Mouse (Mus musculus) layer of hippocampus, postnatal 14 days (tissue): Measurements from ENCODE around the gene Trmt1l. TPM values are rescaled to one million over a fixed set of nuclear protein-coding genes. Genes with fewer than 3 reads are reported as not detected.
A peak's percentile ranks its signal among the peaks of the same experiment; 100 is the strongest.
"Not testable (repeated sequence)": the region's sequence is repeated elsewhere in the genome, so short reads cannot be mapped to it uniquely, and the experiment has no call there.

Experiments
- DNase-seq, 2 experiments: peaks; one replicate each; pipeline ENCODE4 v3.0.0; 2021 to 2022; ENCODE audit warnings: low spot score in 2 of 2, mixed read lengths in 1 of 2
- long read RNA-seq, 2 experiments: library from polyadenylated mRNA; stranded (forward); transcript quantifications; one replicate each; pipeline ENCODE4 v2.0.0; 2021
- total RNA-seq, 2 experiments: library from RNA; stranded (reverse); gene quantifications; 2 replicates each; pipeline ENCODE4 v1.2.3; 2021

Trmt1l gene
- total RNA-seq = 10 to 100 TPM; 27.1 to 29.2 TPM
- long read RNA-seq, experiment 1, transcript Trmt1l-201 (15 exons, 2,749 nt) = major isoform, 14 of 25 reads
- long read RNA-seq, experiment 1, partial matches to known transcripts = 2 of 25 reads
- long read RNA-seq, experiment 1, other reads (novel, unspliced or antisense) = 5 of 25 reads
- long read RNA-seq, experiment 2, transcript Trmt1l-201 (15 exons, 2,749 nt) = major isoform, 18 of 31 reads
- long read RNA-seq, experiment 2, partial matches to known transcripts = 2 of 31 reads
- long read RNA-seq, experiment 2, other reads (novel, unspliced or antisense) = 9 of 31 reads

- DNase-seq = peak; percentile 97 to 99
These were observed at the start of gene Trmt1l, which contains the start of gene Swt1 for GRCm38 (mm10) chr1:151428263-151429221. TSS of gene Trmt1l (plus strand) at chr1:151428542. TSS of gene Swt1 (minus strand) at chr1:151428455.

- no peak for DNase-seq
These were observed 38.3 kb upstream of the Trmt1l start for GRCm38 (mm10) chr1:151390029-151390428.

GRCm38 (mm10) chr1:151409827-151410226, 18.5 kb upstream of the Trmt1l start:
- no peak for DNase-seq

- DNase-seq = no peak
These were observed 6.2 kb upstream of the Trmt1l start for GRCm38 (mm10) chr1:151422178-151422577.

GRCm38 (mm10) chr1:151426947-151427600, 1.3 kb upstream of the Trmt1l start:
- DNase-seq = no peak

- DNase-seq = no peak
These were observed 467 bp upstream of the Trmt1l start for GRCm38 (mm10) chr1:151427888-151428262.

- DNase-seq = no peak
These were observed 974 bp downstream of the Trmt1l start for GRCm38 (mm10) chr1:151429316-151429715.

GRCm38 (mm10) chr1:151435431-151435830, 7.1 kb downstream of the Trmt1l start:
- DNase-seq = no peak

GRCm38 (mm10) chr1:151449866-151450265, 21.5 kb downstream of the Trmt1l start:
- no peak for DNase-seq

GRCm38 (mm10) chr1:151450851-151451250, 22.5 kb downstream of the Trmt1l start:
- DNase-seq = no peak

- no peak for DNase-seq
These were observed 23.6 kb downstream of the Trmt1l start for GRCm38 (mm10) chr1:151451946-151452345.

- DNase-seq = no peak
These were observed 28.7 kb downstream of the Trmt1l start for GRCm38 (mm10) chr1:151457087-151457486.

- no peak for DNase-seq
These were observed 32.9 kb downstream of the Trmt1l start for GRCm38 (mm10) chr1:151461265-151461664.

GRCm38 (mm10) chr1:151464914-151465313, 36.6 kb downstream of the Trmt1l start:
- no peak for DNase-seq

- no peak for DNase-seq
These were observed 38.2 kb downstream of the Trmt1l start for GRCm38 (mm10) chr1:151466571-151466970.

GRCm38 (mm10) chr1:151471429-151471828, 43.1 kb downstream of the Trmt1l start:
- no peak for DNase-seq

GRCm38 (mm10) chr1:151472386-151472785, 44.0 kb downstream of the Trmt1l start:
- DNase-seq = not testable (repeated sequence)

GRCm38 (mm10) chr1:151482497-151482896, 54.2 kb downstream of the Trmt1l start:
- DNase-seq = no peak

GRCm38 (mm10) chr1:151483568-151483967, 55.2 kb downstream of the Trmt1l start:
- DNase-seq = no peak

GRCm38 (mm10) chr1:151484754-151485153, 56.4 kb downstream of the Trmt1l start:
- DNase-seq = no peak

- no peak for DNase-seq
These were observed 61.5 kb downstream of the Trmt1l start for GRCm38 (mm10) chr1:151489806-151490205.

GRCm38 (mm10) chr1:151492419-151492818, 64.1 kb downstream of the Trmt1l start:
- no peak for DNase-seq
